Mouse (Mus musculus) spleen, adult 2 months (tissue): ENCODE results near the gene Gorasp2.

Experiments
- CTCF ChIP-seq: fragments of 200-500 bp; IDR thresholded peaks from 2 replicates; pipeline ENCODE4 v1.5.1; 2011; ENCODE audit warnings: mild to moderate bottlenecking, inconsistent platforms; ENCODE audit not compliant: insufficient read depth, insufficient read length, insufficient replicate concordance; ENCODE audit errors: extremely low read depth
- POLR2A ChIP-seq: fragments of 200-500 bp; IDR thresholded peaks from 2 replicates; pipeline ENCODE4 v1.6.1; 2011; ENCODE audit warnings: low read depth, low read length, inconsistent platforms

DNA sequence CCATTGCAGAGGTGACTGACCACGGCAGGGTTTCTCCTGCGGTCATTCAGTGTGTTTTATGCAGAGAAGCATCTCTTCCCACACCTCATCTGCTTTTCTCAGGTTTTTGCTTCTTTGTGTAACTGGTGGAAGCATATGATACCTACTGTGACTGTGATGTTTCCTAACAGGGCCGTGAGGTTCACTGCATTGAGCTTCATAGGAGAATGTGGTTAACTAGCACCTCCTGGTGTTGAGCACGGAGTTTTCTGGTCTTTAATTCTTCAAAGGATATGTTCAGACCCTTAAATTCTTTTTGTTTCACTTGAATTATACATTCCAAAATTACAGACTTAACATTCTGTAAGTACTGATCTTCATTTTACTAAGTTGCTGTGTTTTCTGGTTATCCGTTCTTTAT is 2.4 kb downstream of the Gorasp2 start:
- no peak for TF ChIP-seq CTCF
- TF ChIP-seq POLR2A, result no peak
